8 mouse cellular contexts compared by ENCODE assay signal in the genomic region with DNA sequence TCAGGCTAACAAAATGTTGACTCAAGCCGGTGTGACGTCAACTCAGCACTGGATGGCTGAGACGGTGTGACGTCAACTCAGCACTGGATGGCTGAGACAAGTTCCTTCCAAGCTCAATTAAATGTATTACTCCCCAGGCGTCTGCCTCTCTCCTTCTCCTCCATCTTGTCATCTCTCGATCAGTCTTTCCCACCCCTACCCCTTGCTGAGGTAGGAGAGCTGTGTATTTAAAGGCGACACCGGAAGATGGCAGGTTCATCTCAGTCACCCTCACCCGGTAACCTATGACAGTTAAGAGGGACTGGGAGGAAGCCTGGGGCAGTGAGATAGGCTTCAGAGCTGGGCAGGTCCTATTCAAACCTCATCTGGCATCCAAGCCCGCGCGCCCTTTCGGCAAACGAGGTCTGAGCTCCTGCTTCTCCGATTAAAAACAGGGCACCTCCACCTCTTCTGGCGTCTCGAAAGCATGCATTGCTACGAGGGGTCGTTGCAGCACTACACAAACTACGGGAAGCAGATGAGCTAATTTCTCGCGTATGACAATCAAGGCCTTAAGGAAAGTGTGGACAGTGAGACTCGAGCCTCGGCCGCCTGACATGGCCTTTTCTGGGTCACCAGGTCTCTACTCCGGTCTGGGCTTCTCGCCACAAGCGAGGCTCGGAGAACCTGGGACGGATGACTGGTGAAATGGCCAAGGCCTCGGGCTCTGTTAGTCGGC. TPM values are rescaled to one million over a fixed set of nuclear protein-coding genes. Genes with fewer than 3 reads are reported as not detected.
DNase-seq lines count a peak whose midpoint lies in the region; ATAC-seq and TF ChIP-seq lines count a peak whose summit lies in the region.

No protein-coding gene starts in this region.

- no peak for DNase-seq in layer of hippocampus, adult 2 months (ENCODE audit: low spot score in 2 of 2)
- no peak for DNase-seq in layer of hippocampus, postnatal 36 days
- peak; percentile 34 for DNase-seq in forebrain, embryonic 14.5 days (ENCODE audit: low spot score)
- peak; percentile 61 for DNase-seq in limb, embryonic 11.5 days (ENCODE audit: low spot score)
- peak; percentile 60 for DNase-seq in yolk sac, embryonic 10.5 days (ENCODE audit: low spot score)
- no peak for DNase-seq in ovary, postnatal 14 days (ENCODE audit: low spot score)

- no peaks in the 10 kb centered on the region for H3K36me3 ChIP-seq in forebrain, embryonic 14.5 days (ENCODE audit: control insufficient read depth, insufficient read depth, low read length)
- no peaks in the 10 kb centered on the region; the same call in 1 of the 2 replicates for H3K36me3 ChIP-seq in limb, embryonic 11.5 days (ENCODE audit: control insufficient read depth, insufficient read depth, low read length)

- peak overlapping the region; percentile 77 for H3K9ac ChIP-seq in forebrain, embryonic 14.5 days (ENCODE audit: low read length)
- peak overlapping the region; percentile 86 for H3K9ac ChIP-seq in limb, embryonic 11.5 days (ENCODE audit: low read length)

- peak; percentile 34 for ATAC-seq in activated CD4-positive, CD25-positive, alpha-beta regulatory T cell, adult 4 months
- peak; percentile 9; the same call in 1 of the 2 replicates for ATAC-seq in forebrain, embryonic 14.5 days
- no peak for ATAC-seq in limb, embryonic 11.5 days (ENCODE audit: insufficient number of reproducible peaks, low FRiP score, low TSS enrichment, low read depth)
- peak; percentile 37; the same call in 1 of the 2 replicates for ATAC-seq in monocyte, adult 5-6 weeks (replicated peaks; ENCODE audit: insufficient number of reproducible peaks, low FRiP score, low TSS enrichment, poor library complexity, severe bottlenecking)

- peaks cover 8% of the 10 kb centered on the region; the same call in 1 of the 2 replicates for H3K4me1 ChIP-seq in forebrain, embryonic 14.5 days (ENCODE audit: control insufficient read depth, insufficient read depth, low read length)
- H3K4me1 ChIP-seq in limb, embryonic 11.5 days (ENCODE audit: control insufficient read depth, insufficient read depth, low read length) = peaks cover 3% of the 10 kb centered on the region

- peak overlapping the region; percentile 96 for H3K4me2 ChIP-seq in forebrain, embryonic 14.5 days (ENCODE audit: low read length)
- H3K4me2 ChIP-seq in limb, embryonic 11.5 days (ENCODE audit: low read depth, severe bottlenecking) = peak overlapping the region; percentile 92

- H3K27me3 ChIP-seq in forebrain, embryonic 14.5 days (replicated peaks; ENCODE audit: control insufficient read depth, insufficient read depth, low read length) = no peaks in the 10 kb centered on the region
- H3K27me3 ChIP-seq in limb, embryonic 11.5 days (ENCODE audit: control insufficient read depth, insufficient read depth, low read length) = no peaks in the 10 kb centered on the region

- no peak overlapping the region for H3K27ac ChIP-seq in layer of hippocampus, adult 2 months
- H3K27ac ChIP-seq in forebrain, embryonic 14.5 days (ENCODE audit: low read depth, low read length) = no peak overlapping the region
- H3K27ac ChIP-seq in limb, embryonic 11.5 days (replicated peaks; ENCODE audit: low read depth, low read length) = no peak overlapping the region; the same call in 1 of the 2 replicates

- no peaks in the 10 kb centered on the region for H3K9me3 ChIP-seq in forebrain, embryonic 14.5 days (replicated peaks; ENCODE audit: control insufficient read depth, low read length)
- H3K9me3 ChIP-seq in limb, embryonic 11.5 days (ENCODE audit: control insufficient read depth, low read length) = no peaks in the 10 kb centered on the region

- peak overlapping the region; percentile 78 for H3K4me3 ChIP-seq in layer of hippocampus, adult 2 months
- peak overlapping the region; percentile 70 for H3K4me3 ChIP-seq in forebrain, embryonic 14.5 days (ENCODE audit: low read depth, low read length)
- H3K4me3 ChIP-seq in limb, embryonic 11.5 days (ENCODE audit: low read depth, low read length) = peak overlapping the region; percentile 69

- WGBS in forebrain, embryonic 14.5 days = 2% methylated on average over 32 of the region's 32 CpGs
- WGBS in limb, embryonic 11.5 days = 1% methylated on average over 32 of the region's 32 CpGs

- TF ChIP-seq CTCF in layer of hippocampus, adult 2 months (conservative IDR thresholded peaks at IDR 0.05) = no peak

RNA-seq across cellular contexts. Expression of gene Blm, which starts 0.5 kb away (rescaled TPM):
- 1 to 10 TPM; 3.1 to 4.3 TPM for total RNA-seq in layer of hippocampus, adult 2 months (2021)
- 1 to 10 TPM; 2.0 to 4.7 TPM for total RNA-seq in layer of hippocampus, postnatal 36 days (2021)
- polyA plus RNA-seq in activated CD4-positive, CD25-positive, alpha-beta regulatory T cell, adult 4 months (2017; shearing (Covaris generic)) = 1 to 10 TPM; 7.6 to 8.5 TPM
- polyA plus RNA-seq in forebrain, embryonic 14.5 days (2014; fragmentation: Nextera tagmentation; extraction: Ambion mirVana) = 11.3 and 12.6 TPM in 2 replicates
- polyA plus RNA-seq in limb, embryonic 11.5 days (2014; fragmentation: Nextera tagmentation; extraction: Ambion mirVana) = 51.8 and 59.0 TPM in 2 replicates
- total RNA-seq in monocyte, adult 5-6 weeks (2017) = 14.3 to 17.8 TPM (median 14.4 TPM) in 3 replicates

Comparison
In these comparisons a context has a peak if more than half of its experiments do, and no peak if none do; other contexts are left out.
1. DNase-seq: peak in forebrain, embryonic 14.5 days (single experiment), limb, embryonic 11.5 days (single experiment) and yolk sac, embryonic 10.5 days (single experiment); none in layer of hippocampus, adult 2 months (0 of 2), layer of hippocampus, postnatal 36 days (0 of 2) and ovary, postnatal 14 days (single experiment).
2. Peak in every context shown above with its lines, with median percentiles within 50 percentile points of each other: H3K4me3 ChIP-seq.